Mouse (Mus musculus) layer of hippocampus, adult 18-20 months (tissue): Measurements from ENCODE around the gene Dph1. TPM values are rescaled to one million over a fixed set of nuclear protein-coding genes. Genes with fewer than 3 reads are reported as not detected.

Experiments
- DNase-seq, 2 experiments: peaks; one replicate each; pipeline ENCODE4 v3.0.0; 2022; ENCODE audit warnings: low spot score in 2 of 2
- total RNA-seq, 2 experiments: library from RNA; stranded (reverse); gene quantifications; 2 replicates each; pipeline ENCODE4 v1.2.3; 2021

Dph1 gene
- total RNA-seq, 2 experiments from 2014 or later: 33.2 to 33.9 TPM

- no peak for DNase-seq
Measured at GRCm38 (mm10) chr11:75161417-75162008, 29.5 kb downstream of the Dph1 start.

- no peak for DNase-seq
Measured at GRCm38 (mm10) chr11:75160954-75161353, 30.1 kb downstream of the Dph1 start.

GRCm38 (mm10) chr11:75159564-75159963, 31.5 kb downstream of the Dph1 start:
- DNase-seq: no peak

- no peak for DNase-seq
Measured at GRCm38 (mm10) chr11:75158432-75158831, 32.6 kb downstream of the Dph1 start.

GRCm38 (mm10) chr11:75157901-75158300, 33.1 kb downstream of the Dph1 start:
- no peak for DNase-seq

- no peak for DNase-seq
Measured at GRCm38 (mm10) chr11:75157037-75157436, 34.0 kb downstream of the Dph1 start.

GRCm38 (mm10) chr11:75156416-75156815, 34.6 kb downstream of the Dph1 start:
- DNase-seq: no peak

- DNase-seq: no peak
Measured at GRCm38 (mm10) chr11:75155985-75156384, 35.1 kb downstream of the Dph1 start.

GRCm38 (mm10) chr11:75154053-75154585, 36.9 kb downstream of the Dph1 start:
- no peak for DNase-seq

GRCm38 (mm10) chr11:75152603-75153557, 38.2 kb downstream of the Dph1 start:
- DNase-seq: no peak

- DNase-seq: no peak
Measured at GRCm38 (mm10) chr11:75150346-75150745, 40.7 kb downstream of the Dph1 start.

- DNase-seq: no peak
Measured at GRCm38 (mm10) chr11:75148332-75149035, 42.6 kb downstream of the Dph1 start.

- no peak for DNase-seq
Measured at GRCm38 (mm10) chr11:75147846-75148168, 43.2 kb downstream of the Dph1 start.

GRCm38 (mm10) chr11:75147106-75147845, 43.8 kb downstream of the Dph1 start:
- DNase-seq: no peak

GRCm38 (mm10) chr11:75145841-75146240, 45.2 kb downstream of the Dph1 start:
- DNase-seq: no peak

- no peak for DNase-seq
Measured at GRCm38 (mm10) chr11:75142749-75143148, 48.3 kb downstream of the Dph1 start.

- DNase-seq: no peak
Measured at GRCm38 (mm10) chr11:75141913-75142312, 49.1 kb downstream of the Dph1 start.

GRCm38 (mm10) chr11:75141038-75141437, 50.0 kb downstream of the Dph1 start:
- DNase-seq: no peak

GRCm38 (mm10) chr11:75140431-75140830, 50.6 kb downstream of the Dph1 start:
- DNase-seq: no peak

- DNase-seq: no peak
Measured at GRCm38 (mm10) chr11:75139122-75139963, 51.7 kb downstream of the Dph1 start.
